Comparison of ENCODE assay signal across 8 mouse cellular contexts in genomic region chr9:21852128-21853091, GRCm38 (mm10). TPM values are rescaled to one million over a fixed set of nuclear protein-coding genes. Genes with fewer than 3 reads are reported as not detected.
DNase-seq lines count a peak whose midpoint lies in the region; ATAC-seq lines count a peak whose summit lies in the region.

Gene Dock6, minus strand, starts transcription at chr9:21852635.

- peak within 1 kb of the TSS; percentile 75 for H3K4me2 ChIP-seq in intestine, embryonic 15.5 days (replicated peaks)

- H3K9me3 ChIP-seq in intestine, embryonic 15.5 days, result no peaks in the 10 kb centered on the region

- peaks cover 30% of the 10 kb centered on the region for H3K4me1 ChIP-seq in intestine, embryonic 15.5 days (replicated peaks)

- peak; percentile 93 for ATAC-seq in intestine, embryonic 15.5 days
- ATAC-seq in megakaryocyte-erythroid progenitor cell, adult 5-6 weeks (replicated peaks; ENCODE audit: low FRiP score, low TSS enrichment, poor library complexity, severe bottlenecking), result peak; percentile 96

- H3K9ac ChIP-seq in intestine, embryonic 15.5 days, result peak within 1 kb of the TSS; percentile 71

- WGBS in intestine, embryonic 15.5 days, result under 1% methylated on average over 68 of the region's 68 CpGs

- peak within 1 kb of the TSS; percentile 59 for H3K27ac ChIP-seq in intestine, embryonic 15.5 days

- H3K27me3 ChIP-seq in intestine, embryonic 15.5 days (replicated peaks), result no peaks in the 10 kb centered on the region

- no peaks in the 10 kb centered on the region for H3K36me3 ChIP-seq in intestine, embryonic 15.5 days

- H3K4me3 ChIP-seq in intestine, embryonic 15.5 days (replicated peaks), result peak within 1 kb of the TSS; percentile 72

- peak; percentile 88 to 91 for DNase-seq in adrenal gland, adult 18-20 months (ENCODE audit: low spot score in 2 of 2)
- DNase-seq in embryo, embryonic 11 days, result peak; percentile 94
- peak; percentile 80 to 81 for DNase-seq in gastrocnemius, postnatal 36 days
- DNase-seq in left cerebral cortex, postnatal 14 days (ENCODE audit: low spot score in 2 of 2), result peak; percentile 71 to 82
- peak; percentile 82 for DNase-seq in right cerebral cortex, postnatal 14 days
- DNase-seq in urinary bladder, postnatal 36 days (ENCODE audit: low spot score in 2 of 2), result peak; percentile 82 to 86

- intact Hi-C loops in gastrocnemius, postnatal 36 days (cut with DNase I), result no loop called here
- intact Hi-C loops in left cerebral cortex, postnatal 14 days (cut with DNase I), result no loop called here

RNA-seq across cellular contexts. Expression of gene Dock6, which starts in this region (rescaled TPM):
- 10 to 100 TPM; 29.7 to 36.1 TPM for total RNA-seq in adrenal gland, adult 18-20 months (2021)
- total RNA-seq in gastrocnemius, postnatal 36 days (2021), result 10 to 100 TPM; 10.1 to 12.5 TPM
- polyA plus RNA-seq in intestine, embryonic 15.5 days (2015; fragmentation: Nextera tagmentation; extraction: Ambion mirVana), result 26.9 and 30.7 TPM in 2 replicates
- total RNA-seq in left cerebral cortex, postnatal 14 days (2021), result 10 to 100 TPM; 18.5 to 22.6 TPM
- 0.37 and 0.57 TPM in 2 replicates for total RNA-seq in megakaryocyte-erythroid progenitor cell, adult 5-6 weeks (2014; fragmentation: Nextera tagmentation)
- 0.15 and 0.23 TPM in 2 replicates for total RNA-seq in megakaryocyte-erythroid progenitor cell, adult 5-6 weeks (2017)

Comparison
In these comparisons a context has a peak if more than half of its experiments do, and no peak if none do; other contexts are left out.
1. Peak in every context shown above with its lines: DNase-seq, ATAC-seq, H3K4me3 ChIP-seq and H3K27ac ChIP-seq.
2. RNA of gene Dock6 (total RNA-seq): 29.7 to 36.1 TPM in adrenal gland, adult 18-20 months, 18.5 to 22.6 TPM in left cerebral cortex, postnatal 14 days and 10.1 to 12.5 TPM in gastrocnemius, postnatal 36 days; 0.15 to 0.57 TPM in megakaryocyte-erythroid progenitor cell, adult 5-6 weeks; every median in the first group is over 4 times any median in the second.
3. Peak in ATAC-seq in megakaryocyte-erythroid progenitor cell, adult 5-6 weeks; RNA of the gene not detected or under 1 TPM.